Mouse (Mus musculus): ENCODE measurements around the gene Tcte3.

GRCm38 (mm10) chr17:15077536-15077935 is 36.2 kb upstream of the Tcte3 start:
- TF ChIP-seq CTCF (IDR thresholded peaks at IDR 0.05; ENCODE audit: insufficient read depth, low read depth, low read length) (no peak), POLR2A (IDR thresholded peaks at IDR 0.05; ENCODE audit: insufficient read depth, low read depth, low read length) (no peak)
